Mouse (Mus musculus): ENCODE measurements around the gene Gas6.

The Gas6 gene

GRCm38 (mm10) chr8:13462392-13462791, 31.9 kb downstream of the Gas6 start:
- Histone ChIP-seq H3K9me3 (ENCODE audit: low read length) (no peaks in the 10 kb centered on the region), H3K4me1 (replicated peaks; ENCODE audit: low read depth, low read length) (peaks cover 14% of the 10 kb centered on the region), H3K4me3 (replicated peaks; ENCODE audit: low read length) (no peak overlapping the region), H3K36me3 (ENCODE audit: insufficient read depth, low read length) (no peaks in the 10 kb centered on the region), H3K27me3 (ENCODE audit: insufficient read depth, low read length) (peaks cover 2% of the 10 kb centered on the region; the same call in 1 of the 2 replicates)
- no peak for TF ChIP-seq POU5F1 (IDR thresholded peaks at IDR 0.05; ENCODE audit: borderline replicate concordance, low read length)
- TF ChIP-seq NANOG (IDR thresholded peaks at IDR 0.05; ENCODE audit: borderline replicate concordance, low read length), result no peak
- no peak for TF ChIP-seq CTCF (conservative IDR thresholded peaks at IDR 0.05; ENCODE audit: low read length)

DNA sequence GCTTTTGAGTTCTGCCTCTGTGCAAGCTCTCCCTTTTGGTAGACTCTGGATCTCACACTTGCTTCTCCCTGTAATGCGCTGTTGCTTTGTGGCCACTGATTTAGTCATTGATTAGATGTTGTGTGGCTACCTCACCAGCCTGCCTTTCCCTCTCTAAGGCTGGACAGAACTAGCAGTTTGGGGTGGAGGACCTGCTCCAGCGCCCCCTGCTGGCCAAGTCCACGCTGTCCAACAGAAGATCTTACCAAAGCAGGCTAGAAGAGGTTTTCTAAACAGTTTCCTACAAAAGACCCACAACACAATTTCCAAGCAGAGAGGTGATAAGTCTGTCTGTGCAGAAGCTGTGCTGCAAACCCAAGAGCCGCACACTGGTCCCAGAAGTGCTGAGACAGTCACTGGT, 32.4 kb downstream of the Gas6 start:
- no peak for TF ChIP-seq NANOG (IDR thresholded peaks at IDR 0.05; ENCODE audit: borderline replicate concordance, low read length)
- no peak for TF ChIP-seq POU5F1 (IDR thresholded peaks at IDR 0.05; ENCODE audit: borderline replicate concordance, low read length)
- peak; percentile 76 for TF ChIP-seq CTCF (conservative IDR thresholded peaks at IDR 0.05; ENCODE audit: low read length)

DNA sequence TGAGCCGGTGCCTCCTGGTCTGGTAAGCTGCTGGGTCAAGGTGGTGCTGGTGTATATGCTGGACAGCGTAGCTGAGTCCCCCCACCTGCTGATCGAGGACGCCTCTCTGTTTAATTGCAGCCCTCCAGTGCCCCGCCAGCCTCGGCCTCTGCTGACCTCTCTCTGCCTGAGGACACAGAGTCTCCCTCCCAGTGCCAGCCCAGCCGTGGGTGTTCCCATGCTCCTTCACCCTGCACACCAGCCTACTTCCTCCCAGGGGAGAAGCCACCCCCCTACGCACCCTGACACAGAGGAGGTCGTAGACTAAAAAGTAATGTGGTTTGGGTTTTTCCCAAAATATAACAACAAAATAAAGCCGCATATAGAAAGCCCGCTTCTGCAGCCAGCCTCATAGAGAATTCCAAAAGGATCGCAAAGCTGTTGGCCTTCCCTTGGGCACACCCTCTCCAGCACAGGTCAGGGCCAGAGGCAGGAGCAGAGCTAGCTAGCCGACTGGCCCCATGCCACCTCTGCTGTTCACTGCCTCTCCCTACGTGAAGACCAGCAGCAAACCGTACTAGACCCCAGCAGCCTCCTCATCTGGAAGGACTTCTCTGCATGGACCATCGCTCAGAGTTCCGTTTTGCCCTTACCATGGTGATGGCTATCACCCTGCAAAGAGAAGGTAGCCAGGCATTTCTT, 33.1 kb downstream of the Gas6 start:
- Histone ChIP-seq H3K4me1 (replicated peaks; ENCODE audit: low read depth, low read length) (peaks cover 14% of the 10 kb centered on the region), H3K27me3 (ENCODE audit: insufficient read depth, low read length) (peaks cover 2% of the 10 kb centered on the region; the same call in 1 of the 2 replicates), H3K9me3 (ENCODE audit: low read length) (no peaks in the 10 kb centered on the region), H3K36me3 (ENCODE audit: insufficient read depth, low read length) (no peaks in the 10 kb centered on the region), H3K4me3 (replicated peaks; ENCODE audit: low read length) (no peak overlapping the region)
- TF ChIP-seq CTCF (conservative IDR thresholded peaks at IDR 0.05; ENCODE audit: low read length) (no peak), NANOG (IDR thresholded peaks at IDR 0.05; ENCODE audit: borderline replicate concordance, low read length) (no peak), POU5F1 (IDR thresholded peaks at IDR 0.05; ENCODE audit: borderline replicate concordance, low read length) (no peak)

More for the DNA sequence above, 32.4 kb downstream of the Gas6 start:
- Histone ChIP-seq H3K27me3 (ENCODE audit: insufficient read depth, low read length) (peaks cover 2% of the 10 kb centered on the region; the same call in 1 of the 2 replicates), H3K4me1 (replicated peaks; ENCODE audit: low read depth, low read length) (peaks cover 14% of the 10 kb centered on the region), H3K36me3 (ENCODE audit: insufficient read depth, low read length) (no peaks in the 10 kb centered on the region), H3K4me3 (replicated peaks; ENCODE audit: low read length) (no peak overlapping the region), H3K9me3 (ENCODE audit: low read length) (no peaks in the 10 kb centered on the region)

DNA sequence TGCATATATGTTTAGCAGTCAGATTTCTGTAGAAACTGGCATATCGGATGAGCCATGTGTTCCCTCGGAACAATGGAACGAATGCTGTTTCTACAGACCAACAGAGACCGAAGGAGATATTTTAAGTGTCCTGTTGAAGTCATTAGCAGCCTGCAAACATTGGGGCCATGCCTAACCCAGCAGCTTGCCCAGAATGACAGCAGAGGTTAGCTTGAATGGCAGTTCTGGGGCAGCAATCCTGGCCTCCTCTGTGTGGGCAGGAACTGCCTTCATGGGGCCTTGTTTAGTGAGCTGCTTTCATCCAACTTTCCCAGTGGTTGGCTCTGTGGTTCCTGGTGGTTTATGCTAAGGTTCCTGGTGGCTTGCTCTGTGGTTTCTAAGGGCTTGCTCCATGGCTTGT, 34.9 kb downstream of the Gas6 start:
- peaks cover 17% of the 10 kb centered on the region for H3K4me1 ChIP-seq (replicated peaks; ENCODE audit: low read depth, low read length)
- peaks cover 2% of the 10 kb centered on the region; the same call in 1 of the 2 replicates for H3K27me3 ChIP-seq (ENCODE audit: insufficient read depth, low read length)
- H3K36me3 ChIP-seq (ENCODE audit: insufficient read depth, low read length), result no peaks in the 10 kb centered on the region
- no peak overlapping the region for H3K4me3 ChIP-seq (replicated peaks; ENCODE audit: low read length)
- H3K9me3 ChIP-seq (ENCODE audit: low read length), result peaks cover 5% of the 10 kb centered on the region; the same call in 1 of the 2 replicates
- TF ChIP-seq POU5F1 (IDR thresholded peaks at IDR 0.05; ENCODE audit: borderline replicate concordance, low read length), result no peak
- no peak for TF ChIP-seq CTCF (conservative IDR thresholded peaks at IDR 0.05; ENCODE audit: low read length)
- TF ChIP-seq NANOG (IDR thresholded peaks at IDR 0.05; ENCODE audit: borderline replicate concordance, low read length), result no peak

- TF ChIP-seq CTCF (conservative IDR thresholded peaks at IDR 0.05; ENCODE audit: low read length) (peak; percentile 42), NANOG (IDR thresholded peaks at IDR 0.05; ENCODE audit: borderline replicate concordance, low read length) (no peak)
- Histone ChIP-seq H3K4me1 (replicated peaks; ENCODE audit: low read depth, low read length) (peaks cover 22% of the 10 kb centered on the region), H3K4me3 (replicated peaks; ENCODE audit: low read length) (no peak overlapping the region), H3K36me3 (ENCODE audit: insufficient read depth, low read length) (no peaks in the 10 kb centered on the region), H3K9me3 (ENCODE audit: low read length) (peaks cover 5% of the 10 kb centered on the region; the same call in 1 of the 2 replicates), H3K27me3 (ENCODE audit: insufficient read depth, low read length) (peaks cover 2% of the 10 kb centered on the region; the same call in 1 of the 2 replicates)
These were observed 39.0 kb downstream of the Gas6 start for GRCm38 (mm10) chr8:13455295-13455694.

DNA sequence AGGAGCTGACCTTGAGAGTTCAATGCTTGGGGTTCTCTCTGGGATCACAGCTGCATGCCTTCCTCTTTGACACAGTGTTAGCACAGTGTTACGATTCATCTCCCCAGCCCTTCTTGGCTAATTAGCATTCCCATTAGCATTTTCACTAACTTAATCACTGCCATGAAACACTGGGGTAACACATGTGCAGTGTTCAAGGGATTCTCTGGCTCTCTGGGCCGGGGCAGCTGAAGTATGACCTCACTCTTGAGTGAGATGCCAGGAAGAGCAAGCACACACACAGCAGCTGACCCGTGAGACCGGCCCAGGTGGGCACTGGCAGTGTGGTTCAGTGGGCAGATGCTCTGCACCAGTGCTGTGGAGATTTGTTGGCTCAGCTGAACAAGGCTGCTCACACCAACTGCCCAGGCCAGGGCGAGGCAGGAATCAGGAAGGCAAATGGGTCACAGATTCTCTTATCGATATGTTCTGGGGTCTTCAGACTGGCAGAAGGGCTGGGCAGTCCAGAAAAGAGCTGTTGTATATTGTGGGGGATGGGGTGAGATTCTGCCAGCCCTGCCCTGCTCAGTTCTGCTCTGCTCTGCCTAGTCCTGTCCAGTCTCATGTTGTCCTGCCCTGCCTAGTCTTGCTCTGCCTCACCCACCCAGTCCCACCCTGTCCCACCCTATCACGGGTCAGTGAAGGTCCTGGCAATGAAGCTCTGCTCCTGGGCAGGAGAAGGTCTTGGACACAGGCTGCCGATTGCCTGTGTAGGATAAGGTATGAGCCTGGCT, 39.8 kb downstream of the Gas6 start:
- H3K4me3 ChIP-seq (replicated peaks; ENCODE audit: low read length), result no peak overlapping the region
- H3K9me3 ChIP-seq (ENCODE audit: low read length), result peaks cover 5% of the 10 kb centered on the region; the same call in 1 of the 2 replicates
- H3K4me1 ChIP-seq (replicated peaks; ENCODE audit: low read depth, low read length), result peaks cover 22% of the 10 kb centered on the region
- H3K36me3 ChIP-seq (ENCODE audit: insufficient read depth, low read length), result no peaks in the 10 kb centered on the region
- TF ChIP-seq CTCF (conservative IDR thresholded peaks at IDR 0.05; ENCODE audit: low read length) (no peak), POU5F1 (IDR thresholded peaks at IDR 0.05; ENCODE audit: borderline replicate concordance, low read length) (no peak), NANOG (IDR thresholded peaks at IDR 0.05; ENCODE audit: borderline replicate concordance, low read length) (no peak)
- H3K27me3 ChIP-seq (ENCODE audit: insufficient read depth, low read length), result peaks cover 5% of the 10 kb centered on the region; the same call in 1 of the 2 replicates

DNA sequence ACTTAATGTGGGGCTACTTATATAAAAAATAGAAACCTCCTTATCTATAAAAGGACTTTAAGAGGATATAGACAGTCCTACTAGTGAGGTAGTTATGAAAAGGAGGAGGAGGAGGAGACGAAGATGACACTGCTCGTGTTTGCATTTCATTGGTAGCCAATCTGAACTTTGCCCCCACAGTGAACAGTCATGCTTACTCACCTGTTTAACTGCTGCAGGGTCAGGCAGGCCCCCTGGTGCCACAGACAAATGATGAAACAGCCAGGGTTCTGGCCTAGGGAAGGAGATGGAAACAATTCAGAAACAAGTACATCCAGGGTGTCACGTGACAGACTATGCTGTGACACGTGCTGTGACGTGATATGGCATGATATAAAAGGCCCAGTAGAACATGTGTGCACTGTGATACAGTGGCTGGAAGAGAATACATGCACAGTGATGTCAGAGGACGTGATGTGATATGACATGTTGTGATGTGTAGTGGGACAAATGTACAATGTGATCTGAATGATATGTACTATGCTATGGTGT, 42.5 kb downstream of the Gas6 start:
- no peaks in the 10 kb centered on the region for H3K36me3 ChIP-seq (ENCODE audit: insufficient read depth, low read length)
- H3K4me3 ChIP-seq (replicated peaks; ENCODE audit: low read length), result no peak overlapping the region
- no peak for TF ChIP-seq NANOG (IDR thresholded peaks at IDR 0.05; ENCODE audit: borderline replicate concordance, low read length)
- no peak for TF ChIP-seq CTCF (conservative IDR thresholded peaks at IDR 0.05; ENCODE audit: low read length)
- no peak for TF ChIP-seq POU5F1 (IDR thresholded peaks at IDR 0.05; ENCODE audit: borderline replicate concordance, low read length)
- H3K9me3 ChIP-seq (ENCODE audit: low read length), result peaks cover 5% of the 10 kb centered on the region; the same call in 1 of the 2 replicates
- H3K27me3 ChIP-seq (ENCODE audit: insufficient read depth, low read length), result 0 out of 2 replicates have a peak, but pooled peaks cover 4% of the 10 kb centered on the region
- peaks cover 17% of the 10 kb centered on the region for H3K4me1 ChIP-seq (replicated peaks; ENCODE audit: low read depth, low read length)

- Histone ChIP-seq H3K36me3 (ENCODE audit: insufficient read depth, low read length) (no peaks in the 10 kb centered on the region), H3K27me3 (ENCODE audit: insufficient read depth, low read length) (0 out of 2 replicates have a peak, but pooled peaks cover 4% of the 10 kb centered on the region)
- TF ChIP-seq POU5F1 (IDR thresholded peaks at IDR 0.05; ENCODE audit: borderline replicate concordance, low read length) (no peak), CTCF (conservative IDR thresholded peaks at IDR 0.05; ENCODE audit: low read length) (no peak), NANOG (IDR thresholded peaks at IDR 0.05; ENCODE audit: borderline replicate concordance, low read length) (no peak)
These were observed 46.1 kb downstream of the Gas6 start for GRCm38 (mm10) chr8:13448145-13448544.

More at GRCm38 (mm10) chr8:13448145-13448544, 46.1 kb downstream of the Gas6 start:
- Histone ChIP-seq H3K4me3 (replicated peaks; ENCODE audit: low read length) (no peak overlapping the region), H3K4me1 (replicated peaks; ENCODE audit: low read depth, low read length) (no peaks in the 10 kb centered on the region), H3K9me3 (ENCODE audit: low read length) (no peaks in the 10 kb centered on the region)
